1 mouse cellular context compared by ENCODE assay signal in the genomic region with DNA sequence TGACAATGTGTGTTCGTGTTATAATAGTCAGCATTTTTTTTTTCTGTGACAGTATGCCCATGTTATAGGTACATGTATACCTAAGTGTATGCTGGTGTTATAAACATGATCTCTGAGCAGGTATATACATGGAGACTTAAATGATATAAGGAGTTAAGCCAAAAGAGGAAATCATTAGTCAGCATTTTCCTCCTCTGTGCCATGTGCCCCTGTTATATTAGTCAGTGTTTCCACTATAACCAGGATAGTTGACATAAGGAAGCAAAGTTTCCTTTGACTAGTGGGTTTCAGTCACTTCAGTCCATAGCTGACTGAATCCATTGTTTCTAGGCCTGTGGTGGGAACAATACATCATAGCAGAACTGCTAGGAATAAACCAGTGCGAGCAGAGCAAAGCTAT.
TF ChIP-seq lines count a peak whose summit lies in the region.

No protein-coding gene starts in this region.

TF ChIP-seq in CH12.LX, 34 proteins besides CTCF, POLR2A, EP300 and RAD21 (continued from another document):
- no peak for TF ChIP-seq UBTF (IDR thresholded peaks at IDR 0.05; ENCODE audit: low read depth, low read length)
- TF ChIP-seq JUN (IDR thresholded peaks at IDR 0.05; ENCODE audit: insufficient read depth, low read depth, low read length) = no peak
- TF ChIP-seq MAZ (IDR thresholded peaks at IDR 0.05; ENCODE audit: low read depth, low read length) = no peak
- TF ChIP-seq ZKSCAN1 (IDR thresholded peaks at IDR 0.05; ENCODE audit: borderline replicate concordance, low read depth, low read length) = no peak
- no peak for TF ChIP-seq NELFE (IDR thresholded peaks at IDR 0.05; ENCODE audit: low read depth, low read length)
